Mouse (Mus musculus): Measurements from ENCODE around the gene Gm20388.

DNA sequence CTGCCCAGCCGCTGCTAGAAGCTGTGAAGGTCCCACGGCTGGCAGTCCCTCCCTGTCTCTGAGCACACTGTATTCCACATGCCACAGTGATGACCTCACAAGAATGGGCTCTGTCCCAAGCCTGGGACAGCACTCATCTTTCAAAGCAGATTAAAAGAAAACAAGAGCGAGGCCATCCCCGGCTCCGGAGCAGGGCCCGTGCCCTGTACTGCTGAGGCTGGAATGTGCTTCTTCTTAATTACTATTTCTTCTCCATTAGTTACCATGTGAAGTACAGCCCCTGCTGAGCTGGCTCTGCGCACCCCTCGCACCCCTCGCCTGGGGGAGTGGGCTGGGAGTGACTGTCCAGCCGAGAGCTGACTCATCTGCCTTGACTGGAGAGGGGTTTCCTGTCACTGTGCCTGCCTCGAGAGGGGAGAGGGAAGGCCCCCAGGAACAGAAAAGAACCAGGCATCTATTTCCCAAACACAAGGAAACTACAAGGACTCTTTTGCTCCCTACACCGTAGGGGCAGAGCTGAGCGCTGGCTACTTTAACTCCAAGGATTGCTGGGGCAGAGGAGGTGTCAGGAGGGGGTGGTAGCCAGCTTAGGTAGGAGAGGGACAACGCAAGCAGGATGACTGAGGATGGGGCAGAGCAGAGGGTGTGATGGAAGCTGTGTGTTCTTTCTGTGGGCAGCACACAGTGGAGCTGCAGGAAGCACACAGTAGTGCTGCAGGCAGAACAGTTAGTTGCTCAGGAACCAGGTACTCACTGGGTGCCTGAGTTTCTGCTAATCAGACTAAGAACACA lies 1331.3 kb downstream of the Gm20388 start:
- TF ChIP-seq CTCF (IDR thresholded peaks at IDR 0.05; ENCODE audit: extremely low read depth, insufficient read depth, low read length): no peak
- no peak for TF ChIP-seq POLR2A (IDR thresholded peaks at IDR 0.05; ENCODE audit: extremely low read depth, insufficient read depth, low read length)

Measured in cortical plate, adult 2 months (tissue).